Mouse (Mus musculus) inflammation-experienced regulatory T-cells, adult 16 weeks (primary cell): ENCODE data around the gene Pcolce2. TPM values are rescaled to one million over a fixed set of nuclear protein-coding genes. Genes with fewer than 3 reads are reported as not detected.

Source experiments
- polyA plus RNA-seq: library from polyadenylated mRNA; unstranded; fragments of 100-300 nt; shearing (Covaris generic); gene quantifications from one replicate; pipeline ENCODE4 v1.2.1, GENCODE M21; 2017

The Pcolce2 gene
- polyA plus RNA-seq: 0.15 TPM

DNA sequence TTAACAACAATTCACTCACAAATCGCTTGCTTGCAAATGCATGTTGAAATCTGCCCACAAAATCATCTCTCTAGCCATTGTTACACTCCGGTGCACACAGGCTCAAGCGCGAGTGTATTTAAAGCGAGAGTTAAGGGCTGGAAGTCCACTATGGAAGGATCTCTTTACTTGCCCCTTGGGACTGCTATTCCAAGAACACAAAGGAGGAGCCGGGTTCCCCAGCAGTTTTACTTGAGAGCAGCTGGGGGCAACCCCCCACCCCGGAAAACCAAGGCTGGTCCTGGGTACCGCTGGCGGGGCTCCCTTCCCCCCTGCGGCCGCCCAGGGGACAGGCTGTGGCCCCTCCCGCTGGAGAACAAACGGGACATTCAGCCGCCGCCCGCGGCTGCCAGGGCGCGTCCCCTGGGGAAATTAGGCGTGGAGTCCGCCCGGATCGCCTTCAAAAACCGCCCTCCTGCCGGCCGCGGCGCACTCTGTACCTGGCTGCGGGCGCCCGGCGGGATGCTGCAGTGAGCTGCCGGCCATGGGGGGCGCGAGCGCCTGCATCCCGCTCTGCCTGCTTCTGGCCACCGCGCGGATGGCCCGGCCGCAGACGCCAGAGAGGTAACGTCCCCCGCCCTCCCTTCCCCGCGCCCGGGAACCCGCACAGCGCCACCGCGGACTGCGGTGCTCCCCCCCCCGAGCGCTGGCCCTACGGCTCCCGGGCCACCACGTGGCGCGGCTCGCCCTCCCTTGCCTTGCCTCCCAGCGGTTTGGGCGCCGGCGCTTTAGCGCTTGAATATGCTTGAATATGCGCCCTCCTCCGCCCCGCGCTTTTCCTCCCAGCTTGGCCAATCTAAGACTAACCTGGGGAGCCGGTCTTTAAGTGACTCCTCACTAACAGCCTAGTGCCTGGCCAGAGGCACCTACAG, at the start of gene Pcolce2:
Pcolce2 (plus strand) TSS at position 331 of the 911 bp plus-strand sequence.

Other genes starting within 250 kb of the Pcolce2 start
- gene Chst2, start 230.9 kb upstream of the Pcolce2 start, polyA plus RNA-seq: 1.0 TPM
- 183 TPM for gene U2surp, start 125.6 kb upstream of the Pcolce2 start, polyA plus RNA-seq
- 0.06 TPM for gene Paqr9, start 77.9 kb upstream of the Pcolce2 start, polyA plus RNA-seq
- gene Trpc1, start 112.8 kb downstream of the Pcolce2 start, polyA plus RNA-seq: 0.18 TPM
- gene Pls1, start 207.7 kb downstream of the Pcolce2 start, polyA plus RNA-seq: 1.5 TPM
- 40.7 TPM for gene Atr, start 220.0 kb downstream of the Pcolce2 start, polyA plus RNA-seq